Mouse (Mus musculus) liver, adult (tissue): ENCODE measurements around the gene Rwdd3.

Experiments used
- GATA4 ChIP-seq: IDR thresholded peaks from 2 replicates; pipeline ENCODE4 v1.6.1; 2014; ENCODE audit warnings: mild to moderate bottlenecking, low read length; ENCODE audit not compliant: insufficient replicate concordance

Rwdd3 gene

DNA sequence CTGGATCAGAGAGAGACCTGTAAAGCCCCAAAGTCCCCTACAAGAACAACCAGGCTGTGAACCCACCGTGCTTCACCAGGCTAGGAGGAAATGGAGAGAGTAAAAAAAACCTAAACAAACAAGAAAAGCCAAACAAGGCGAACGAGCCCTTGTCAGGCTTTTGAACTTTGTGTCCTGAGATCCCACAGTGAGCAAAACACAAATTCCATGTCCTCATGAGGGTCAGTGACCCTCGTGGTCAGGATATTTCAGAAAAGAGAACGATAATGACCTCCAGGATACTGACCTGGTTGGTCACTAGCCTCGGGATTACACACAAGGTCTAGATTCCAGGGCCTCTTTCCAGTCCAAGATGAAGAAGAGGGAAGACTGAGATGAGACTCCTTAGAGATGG lies 374 bp upstream of the Rwdd3 start:
- TF ChIP-seq GATA4: no peak

DNA sequence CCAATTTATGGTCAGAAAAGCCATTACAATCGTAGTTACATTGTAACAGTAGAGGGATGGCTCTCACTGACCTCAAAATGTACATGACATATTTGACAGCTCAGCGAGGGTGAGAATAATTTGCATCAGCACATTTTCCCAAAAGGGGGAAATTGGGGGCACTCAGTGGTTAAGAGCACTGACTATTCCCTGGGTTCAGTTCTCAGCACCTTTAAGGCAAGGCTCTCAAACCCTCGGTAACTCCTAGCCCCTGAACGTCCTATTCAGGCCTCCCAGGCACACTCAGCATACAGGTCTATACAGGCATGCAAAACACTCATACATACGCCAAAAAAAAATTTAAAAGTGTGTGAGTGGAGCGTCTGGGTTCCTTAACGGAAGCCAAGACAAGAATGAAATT lies 864 bp downstream of the Rwdd3 start:
- no peak for TF ChIP-seq GATA4

DNA sequence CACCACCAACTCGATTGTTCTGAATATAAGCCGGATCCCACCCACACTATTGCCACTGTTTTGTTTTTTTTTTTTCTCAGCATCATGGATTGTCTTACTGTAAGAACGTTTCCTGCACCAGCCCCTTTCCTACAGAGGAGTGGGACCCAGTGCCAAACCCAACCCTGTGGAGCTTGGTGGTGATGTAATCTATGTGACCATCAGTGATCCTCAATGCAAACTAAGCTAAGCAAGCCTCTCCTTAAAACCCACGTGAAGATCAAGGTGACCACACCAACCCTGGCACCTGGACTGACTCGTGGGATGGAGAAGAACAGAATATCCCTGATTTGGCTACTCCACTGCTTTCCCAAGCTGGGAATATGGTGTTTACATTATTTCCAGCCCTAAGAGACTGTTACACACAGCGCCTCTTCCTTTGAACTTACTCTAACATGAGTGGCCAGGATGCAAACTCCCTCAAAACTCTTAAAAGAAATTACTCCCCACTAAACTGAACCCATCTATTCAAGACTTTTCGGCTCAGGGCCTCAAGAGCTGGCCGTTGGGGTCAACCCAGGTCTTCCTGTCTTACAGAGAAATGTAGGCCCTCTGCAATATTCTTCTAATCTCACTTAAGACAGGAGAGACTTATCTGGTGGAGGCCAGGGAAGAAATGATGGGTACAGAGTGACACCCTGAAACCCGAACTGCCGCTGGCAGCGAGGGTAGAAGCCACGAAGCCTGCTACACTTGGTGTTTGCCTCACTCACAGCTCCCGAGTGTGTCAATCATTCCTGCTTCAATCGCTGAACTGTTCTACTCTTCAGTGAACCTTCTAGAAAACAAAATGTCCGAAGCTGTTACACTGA lies 2.2 kb downstream of the Rwdd3 start:
- TF ChIP-seq GATA4: no peak

DNA sequence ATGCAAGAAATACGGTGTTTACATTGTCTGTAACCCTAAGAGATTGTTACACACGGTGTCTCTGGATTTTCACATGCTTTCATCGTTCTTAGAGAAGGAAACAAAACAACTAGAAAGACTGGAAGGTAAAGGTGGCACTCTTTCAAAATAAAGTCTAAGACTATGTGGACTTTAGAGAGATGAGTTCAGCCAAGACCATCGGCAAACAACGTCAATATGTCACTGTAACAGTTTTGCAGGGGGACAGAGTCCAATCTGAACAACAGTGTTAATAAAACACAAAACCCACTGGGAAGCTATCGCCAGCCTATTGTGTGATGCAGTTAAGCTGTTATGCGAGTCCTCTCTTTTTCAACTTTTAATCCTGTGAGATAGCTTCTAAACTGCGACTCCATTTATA lies 2.9 kb downstream of the Rwdd3 start:
- TF ChIP-seq GATA4: no peak

DNA sequence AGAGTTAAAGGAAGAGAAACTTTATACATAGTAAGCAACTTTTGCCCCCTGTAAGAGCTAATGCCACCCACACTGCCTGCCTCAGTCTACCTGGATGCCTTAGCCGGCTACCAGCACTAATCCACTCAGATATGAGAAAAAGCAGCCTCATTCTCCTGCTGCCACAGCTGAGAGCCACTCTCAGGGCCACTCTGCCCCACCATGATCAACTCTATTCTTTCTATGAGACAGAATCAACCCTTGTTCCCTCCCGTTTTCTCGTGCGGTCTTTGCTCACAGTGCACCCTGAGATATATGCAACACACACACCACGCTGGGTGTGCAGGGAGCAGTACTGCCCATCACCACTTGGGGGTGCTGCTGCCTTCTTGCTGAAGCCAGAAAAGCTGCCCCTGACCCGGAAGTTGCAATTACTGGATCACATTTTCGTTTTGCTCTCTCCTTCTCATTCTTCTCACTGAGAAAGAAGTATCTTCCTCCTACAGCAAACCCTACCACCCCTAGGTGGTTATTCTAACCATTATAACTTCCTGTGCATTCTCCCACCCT lies 8.2 kb downstream of the Rwdd3 start:
- TF ChIP-seq GATA4: no peak

DNA sequence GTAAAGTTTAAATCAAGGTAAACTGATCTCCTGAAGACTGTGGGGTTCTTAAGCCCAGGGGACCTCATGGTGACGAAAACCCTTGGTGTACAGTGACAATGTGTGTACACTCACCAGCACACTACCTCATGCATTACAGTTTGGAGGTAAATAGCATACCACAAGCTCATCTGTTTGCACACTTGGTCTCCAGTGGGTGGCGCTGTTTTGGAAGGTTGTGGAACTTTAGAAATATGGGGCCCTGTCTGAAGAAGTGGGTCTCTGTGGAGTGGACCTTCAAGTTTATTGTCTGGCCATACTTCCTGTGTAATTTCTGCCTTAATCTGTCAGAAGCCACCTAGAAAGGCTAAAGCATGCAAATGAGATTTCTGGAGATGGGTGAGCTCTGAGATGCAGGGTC lies 9.8 kb downstream of the Rwdd3 start:
- TF ChIP-seq GATA4: no peak

DNA sequence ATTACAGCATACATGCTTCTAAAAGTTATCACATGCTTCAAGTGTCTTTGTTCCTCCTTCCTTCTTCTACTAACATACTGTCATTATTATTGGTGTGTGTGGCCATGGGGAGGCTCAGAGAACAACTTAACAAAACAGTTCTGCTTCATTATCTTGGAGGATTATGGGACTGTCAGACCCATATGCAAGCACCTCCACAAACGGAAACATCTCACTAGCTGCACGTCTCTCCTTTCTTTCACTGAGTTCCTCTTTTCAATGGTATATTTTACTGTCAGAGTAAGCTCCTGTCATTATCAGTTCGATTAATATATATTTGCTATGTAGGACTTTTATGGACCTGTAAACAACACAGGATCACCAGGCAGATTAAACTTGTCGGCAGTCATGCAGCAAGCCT lies 11.1 kb downstream of the Rwdd3 start:
- TF ChIP-seq GATA4: no peak

DNA sequence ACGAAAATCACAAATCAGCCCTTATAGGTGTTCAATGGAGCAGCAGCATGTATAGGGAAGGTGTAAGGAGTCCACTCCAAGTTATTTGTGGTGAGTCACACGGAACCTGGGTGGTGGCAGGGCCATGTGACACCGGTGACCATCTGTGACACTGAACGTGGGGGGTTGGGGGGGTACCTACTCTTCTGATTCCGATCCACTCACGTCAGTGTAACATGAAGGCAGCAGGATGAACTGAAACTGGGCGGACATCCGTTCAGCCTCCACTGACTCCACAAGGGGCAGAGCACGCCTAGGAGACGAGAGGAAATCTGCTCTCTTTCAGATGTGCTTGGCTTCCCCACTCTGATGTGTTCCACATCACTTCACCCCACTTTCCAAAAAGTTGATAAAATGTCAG lies 11.9 kb downstream of the Rwdd3 start:
- no peak for TF ChIP-seq GATA4

DNA sequence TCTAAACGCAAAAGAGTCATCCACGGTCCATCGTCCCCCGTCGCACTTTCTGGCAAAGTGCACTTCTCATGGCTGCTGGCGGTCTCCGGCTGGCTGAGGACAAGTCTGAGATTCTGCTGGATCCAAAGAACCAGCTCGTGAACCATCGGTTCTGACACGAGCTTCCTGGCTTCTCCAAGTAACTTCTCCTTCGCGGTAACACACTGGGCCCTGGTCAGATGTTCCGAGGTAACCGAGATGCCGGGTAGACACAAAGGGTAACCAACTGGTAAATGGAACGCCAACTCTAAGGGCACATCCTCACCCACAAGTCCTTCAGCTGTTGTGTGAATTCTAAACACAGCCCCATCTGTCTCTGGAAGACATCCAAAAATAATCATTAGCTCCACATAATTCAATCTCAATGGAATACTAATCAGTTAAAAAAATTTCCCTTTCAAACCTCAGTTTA lies 12.6 kb downstream of the Rwdd3 start:
- TF ChIP-seq GATA4: no peak

DNA sequence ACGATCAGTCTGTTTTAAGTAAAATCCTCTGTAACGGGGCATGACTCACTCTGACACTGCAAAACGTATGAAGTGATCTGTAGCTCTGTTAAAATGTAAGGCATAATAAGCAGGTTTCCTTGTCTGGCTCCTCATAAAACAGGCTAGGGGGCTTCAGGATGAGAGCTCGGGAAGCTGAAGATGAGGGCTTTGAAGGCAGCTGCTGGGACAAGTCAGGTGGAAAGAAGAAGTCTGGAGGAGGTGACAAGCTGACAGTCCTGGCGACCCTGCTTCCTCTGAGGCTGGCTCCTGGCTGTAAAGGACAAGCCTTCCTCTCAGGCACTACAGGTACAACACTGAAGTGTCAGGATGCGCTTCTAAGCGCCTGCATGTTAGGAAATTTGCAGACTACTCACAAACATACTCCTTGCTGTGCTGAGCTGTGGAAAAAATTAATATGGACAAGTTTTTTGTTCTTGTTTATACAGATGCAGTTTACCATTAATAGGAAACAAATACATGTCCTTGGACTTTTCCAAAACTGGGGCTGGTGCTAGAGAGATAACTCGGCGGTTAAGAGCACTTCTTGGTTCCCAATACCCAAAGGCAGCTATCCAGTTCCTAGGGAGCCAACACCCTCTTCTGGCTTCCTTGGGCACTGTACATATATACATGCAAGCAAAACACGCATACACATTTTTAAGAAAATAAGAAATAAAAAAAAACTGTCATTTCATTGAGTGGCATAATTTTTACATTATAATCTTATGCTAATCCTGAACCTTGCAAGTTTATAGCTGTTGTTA lies 13.8 kb downstream of the Rwdd3 start:
- TF ChIP-seq GATA4: no peak

DNA sequence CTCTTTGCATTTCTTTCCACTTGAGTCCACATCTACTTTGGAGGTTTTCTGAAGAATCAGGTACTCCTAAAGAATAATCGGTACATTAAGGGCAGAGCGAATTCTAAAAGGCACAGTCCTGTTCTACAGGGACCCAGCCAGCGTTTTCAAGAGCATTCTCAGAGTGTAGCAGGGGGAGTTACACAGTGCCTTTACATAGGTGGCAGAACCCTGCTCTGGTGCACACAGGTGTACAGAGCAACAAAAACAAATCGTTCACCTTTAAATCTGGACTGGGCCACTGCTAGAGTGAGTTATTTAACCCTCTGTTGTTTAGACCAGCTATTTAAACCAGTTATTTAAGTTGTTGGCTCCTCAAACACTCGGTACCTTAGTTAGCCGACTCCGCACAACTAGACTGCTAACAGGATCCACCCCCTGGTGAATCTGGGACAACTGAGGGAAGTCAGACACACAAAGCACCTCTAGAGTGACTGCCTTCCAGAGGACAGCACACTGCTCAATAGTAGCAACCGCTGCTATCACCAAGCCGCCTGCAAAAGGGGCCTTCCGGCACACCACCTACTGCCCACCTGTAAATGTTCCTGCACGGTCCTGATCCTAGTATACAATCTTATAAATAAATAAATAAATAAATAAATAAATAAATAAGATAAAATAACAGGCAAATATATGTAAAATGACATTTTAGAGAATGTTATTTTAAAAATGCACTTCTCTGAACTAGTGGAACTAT lies 14.9 kb downstream of the Rwdd3 start:
- TF ChIP-seq GATA4: no peak

DNA sequence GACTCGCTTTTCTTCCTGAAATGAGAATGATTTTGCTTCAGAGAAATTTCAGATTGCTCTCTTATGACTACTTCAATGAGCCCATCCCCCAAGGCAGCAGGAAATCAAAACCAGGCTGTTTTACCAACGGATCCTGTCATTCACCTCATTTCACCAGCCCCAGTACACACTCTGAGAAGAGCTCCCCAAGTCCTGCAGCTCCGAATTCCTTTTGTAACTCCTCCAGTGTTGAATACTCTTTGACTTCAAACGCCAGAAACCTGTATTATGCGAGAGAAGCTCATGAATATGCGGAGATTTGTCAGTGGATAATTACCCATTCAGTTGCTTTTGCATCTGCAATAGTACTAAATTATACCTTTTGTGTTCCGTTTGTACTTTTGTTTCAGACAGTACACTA lies 15.5 kb downstream of the Rwdd3 start:
- no peak for TF ChIP-seq GATA4

DNA sequence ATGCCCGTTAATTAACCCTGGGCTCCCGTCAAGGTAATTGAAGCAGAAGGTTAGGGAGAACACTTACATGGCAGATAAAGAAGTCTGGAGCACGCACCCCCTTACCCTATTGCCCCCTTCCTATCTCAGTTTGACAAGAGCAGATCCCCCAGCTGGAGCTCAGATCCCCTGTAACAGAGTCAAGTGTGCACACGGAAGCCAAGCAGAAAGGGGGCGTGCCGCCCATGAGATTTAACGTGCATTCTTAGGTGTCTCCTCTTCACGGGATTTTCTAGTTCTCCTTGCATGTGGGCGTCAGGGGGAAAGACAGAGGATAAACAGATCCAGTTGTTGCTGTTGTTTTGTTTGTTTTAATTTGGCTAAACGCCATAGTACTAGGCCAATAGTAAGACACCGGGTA lies 37.6 kb downstream of the Rwdd3 start:
- no peak for TF ChIP-seq GATA4

DNA sequence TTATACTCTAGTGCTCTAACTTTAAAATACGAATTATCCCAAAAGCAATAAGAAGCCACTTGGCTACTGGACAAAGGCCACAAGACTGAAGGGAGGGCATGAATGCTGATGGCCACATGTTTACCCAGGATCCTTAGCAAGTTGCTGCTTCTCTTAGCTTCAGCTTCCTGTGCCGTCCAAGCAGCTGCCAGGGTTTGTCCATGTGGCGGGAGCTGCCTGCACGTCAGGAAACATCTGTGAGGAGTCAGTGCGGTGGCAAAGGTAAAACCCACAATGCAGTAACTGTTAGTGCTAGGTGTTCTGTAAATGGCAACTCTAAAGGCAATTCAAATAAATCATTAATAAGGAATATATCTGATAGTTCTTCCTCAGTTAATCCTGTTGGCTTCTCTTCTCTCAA lies 38.5 kb downstream of the Rwdd3 start:
- no peak for TF ChIP-seq GATA4

DNA sequence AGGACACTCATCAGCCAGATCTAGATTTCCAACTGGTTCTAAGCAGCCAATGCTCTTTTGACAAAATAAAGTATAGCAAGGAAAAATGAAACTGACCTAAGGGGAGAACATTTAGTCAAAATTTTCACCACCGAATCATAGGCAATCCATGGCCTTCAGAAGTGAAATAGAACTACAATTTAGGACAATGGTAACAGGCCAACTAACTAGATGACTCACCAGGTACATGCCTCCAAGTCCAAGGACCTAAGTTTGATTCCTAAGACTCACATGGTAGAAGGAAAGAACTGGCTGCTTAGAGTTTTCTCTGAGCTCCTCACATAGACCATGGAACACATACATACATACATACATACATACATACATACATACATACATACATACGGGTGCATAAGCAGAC lies 44.3 kb downstream of the Rwdd3 start:
- TF ChIP-seq GATA4: no peak
